Mouse (Mus musculus) embryonic facial prominence, embryonic 13.5 days (tissue): ENCODE measurements around the gene Ttll12. TPM values are rescaled to one million over a fixed set of nuclear protein-coding genes. Genes with fewer than 3 reads are reported as not detected.
A peak's percentile ranks its signal among the peaks of the same experiment; 100 is the strongest.

Experiments
- ATAC-seq: fragments of 200-750 bp; cut with Nextera tagmentation; 2 replicates; pipeline ENCODE4 v1.8.0; 2017; ENCODE audit warnings: low read depth; ENCODE audit not compliant: insufficient number of reproducible peaks, insufficient read depth, low FRiP score, low TSS enrichment
- H3K27ac ChIP-seq: fragments of 300-500 bp; sonication (generic); 2 replicates; pipeline ENCODE4 v1.5.1; 2015; ENCODE audit warnings: moderate library complexity, mild to moderate bottlenecking, inconsistent platforms
- H3K27me3 ChIP-seq: fragments of 300-500 bp; sonication (generic); 2 replicates; pipeline ENCODE4 v1.6.1; 2015; ENCODE audit warnings: mild to moderate bottlenecking, inconsistent platforms
- H3K36me3 ChIP-seq: fragments of 300-500 bp; sonication (generic); 2 replicates; pipeline ENCODE4 v1.6.1; 2015; ENCODE audit warnings: mild to moderate bottlenecking, inconsistent platforms
- H3K4me1 ChIP-seq: fragments of 300-500 bp; sonication (generic); 2 replicates; pipeline ENCODE4 v1.6.1; 2015; ENCODE audit warnings: inconsistent platforms
- H3K4me2 ChIP-seq: fragments of 300-500 bp; sonication (generic); 2 replicates; pipeline ENCODE4 v1.6.1; 2015; ENCODE audit warnings: moderate library complexity, mild to moderate bottlenecking, inconsistent platforms
- H3K4me3 ChIP-seq: fragments of 300-500 bp; sonication (generic); 2 replicates; pipeline ENCODE4 v1.5.1; 2015; ENCODE audit warnings: mild to moderate bottlenecking, inconsistent platforms
- H3K9ac ChIP-seq: fragments of 300-500 bp; sonication (generic); 2 replicates; pipeline ENCODE4 v1.6.1; 2015; ENCODE audit warnings: mild to moderate bottlenecking, inconsistent platforms
- H3K9me3 ChIP-seq: fragments of 300-500 bp; sonication (generic); 2 replicates; pipeline ENCODE4 v1.6.1; 2016; ENCODE audit warnings: inconsistent platforms
- WGBS: fragments of 180-500 bp; shearing (Covaris S2); methylation state at CpG from one replicate; pipeline ENCODE4 v1.1.7; 2015; ENCODE audit warnings: mixed read lengths; 5-methylcytosine and 5-hydroxymethylcytosine counted together
- polyA plus RNA-seq: library from polyadenylated mRNA; unstranded; fragments of >200 nt; fragmentation: Nextera tagmentation; extraction: Ambion mirVana; gene quantifications from 2 replicates; pipeline ENCODE4 v1.2.1, GENCODE M21; 2015

Ttll12 gene
- polyA plus RNA-seq, 1 experiment from 2014 or later: 41.3 TPM

- H3K4me1 ChIP-seq: peaks cover 23% of the 10 kb centered on the region
- H3K27me3 ChIP-seq: 0 out of 2 replicates have a peak, but pooled peaks cover 3% of the 10 kb centered on the region
- WGBS: 44% methylated on average over 5 of the region's 5 CpGs
- ATAC-seq: no peak
- no peak overlapping the region for H3K4me2 ChIP-seq
- H3K9me3 ChIP-seq: no peaks in the 10 kb centered on the region
- H3K36me3 ChIP-seq: no peaks in the 10 kb centered on the region
- H3K27ac ChIP-seq: no peak overlapping the region
- no peak overlapping the region for H3K9ac ChIP-seq
- no peak overlapping the region for H3K4me3 ChIP-seq
These were observed 33.9 kb downstream of the Ttll12 start for GRCm38 (mm10) chr15:83560941-83561477.

GRCm38 (mm10) chr15:83555161-83555974 is 39.6 kb downstream of the Ttll12 start:
- Histone ChIP-seq H3K27me3 (no peaks in the 10 kb centered on the region), H3K4me2 (peak overlapping the region; percentile 78), H3K9me3 (no peaks in the 10 kb centered on the region), H3K4me3 (peak overlapping the region; percentile 87), H3K9ac (peak overlapping the region; percentile 94), H3K4me1 (peaks cover 12% of the 10 kb centered on the region; the same call in 1 of the 2 replicates), H3K36me3 (peaks cover 22% of the 10 kb centered on the region), H3K27ac (peak overlapping the region; percentile 94)
- WGBS: under 1% methylated on average over 70 of the region's 74 CpGs
- peak; percentile 90 for ATAC-seq

GRCm38 (mm10) chr15:83553831-83554230 is 41.1 kb downstream of the Ttll12 start:
- Histone ChIP-seq H3K27me3 (no peaks in the 10 kb centered on the region), H3K4me2 (no peak overlapping the region), H3K9me3 (no peaks in the 10 kb centered on the region), H3K9ac (no peak overlapping the region), H3K36me3 (peaks cover 37% of the 10 kb centered on the region), H3K27ac (no peak overlapping the region), H3K4me1 (peaks cover 12% of the 10 kb centered on the region; the same call in 1 of the 2 replicates), H3K4me3 (no peak overlapping the region)
- ATAC-seq: no peak

GRCm38 (mm10) chr15:83550137-83550536 is 44.8 kb downstream of the Ttll12 start:
- Histone ChIP-seq H3K4me1 (peaks cover 8% of the 10 kb centered on the region; the same call in 1 of the 2 replicates), H3K27me3 (no peaks in the 10 kb centered on the region), H3K4me3 (no peak overlapping the region), H3K9me3 (no peaks in the 10 kb centered on the region), H3K36me3 (peaks cover 72% of the 10 kb centered on the region), H3K4me2 (no peak overlapping the region), H3K27ac (no peak overlapping the region), H3K9ac (no peak overlapping the region)
- no peak for ATAC-seq
- 71% methylated on average over 2 of the region's 2 CpGs for WGBS

- Histone ChIP-seq H3K9me3 (no peaks in the 10 kb centered on the region), H3K27ac (no peak overlapping the region), H3K27me3 (no peaks in the 10 kb centered on the region), H3K4me1 (no peaks in the 10 kb centered on the region), H3K36me3 (peaks cover 67% of the 10 kb centered on the region), H3K4me3 (no peak overlapping the region), H3K9ac (no peak overlapping the region), H3K4me2 (no peak overlapping the region)
- ATAC-seq: no peak
- 91% methylated on average over 8 of the region's 8 CpGs for WGBS
These were observed 47.8 kb downstream of the Ttll12 start for GRCm38 (mm10) chr15:83547144-83547543.

GRCm38 (mm10) chr15:83546029-83546428 is 48.9 kb downstream of the Ttll12 start:
- no peaks in the 10 kb centered on the region for H3K27me3 ChIP-seq
- no peaks in the 10 kb centered on the region for H3K9me3 ChIP-seq
- no peak overlapping the region for H3K4me3 ChIP-seq
- H3K4me1 ChIP-seq: no peaks in the 10 kb centered on the region
- no peak overlapping the region for H3K9ac ChIP-seq
- H3K36me3 ChIP-seq: peaks cover 57% of the 10 kb centered on the region
- no peak for ATAC-seq
- no peak overlapping the region for H3K4me2 ChIP-seq
- no peak overlapping the region for H3K27ac ChIP-seq
- WGBS: 92% methylated on average over 7 of the region's 7 CpGs

- Histone ChIP-seq H3K9me3 (no peaks in the 10 kb centered on the region), H3K4me3 (no peak overlapping the region), H3K4me1 (no peaks in the 10 kb centered on the region; the same call in 1 of the 2 replicates), H3K27me3 (no peaks in the 10 kb centered on the region), H3K4me2 (no peak overlapping the region), H3K27ac (no peak overlapping the region), H3K9ac (no peak overlapping the region), H3K36me3 (peaks cover 15% of the 10 kb centered on the region)
- ATAC-seq: no peak
- WGBS: 73% methylated on average over 9 of the region's 9 CpGs
These were observed 53.2 kb downstream of the Ttll12 start for GRCm38 (mm10) chr15:83541647-83542287.

- Histone ChIP-seq H3K27ac (no peak overlapping the region), H3K4me2 (no peak overlapping the region), H3K9me3 (no peaks in the 10 kb centered on the region), H3K4me3 (no peak overlapping the region), H3K27me3 (no peaks in the 10 kb centered on the region), H3K9ac (no peak overlapping the region), H3K4me1 (no peaks in the 10 kb centered on the region; the same call in 1 of the 2 replicates), H3K36me3 (no peaks in the 10 kb centered on the region)
- 51% methylated on average over 4 of the region's 4 CpGs for WGBS
- no peak for ATAC-seq
These were observed 55.1 kb downstream of the Ttll12 start for GRCm38 (mm10) chr15:83539905-83540304.

GRCm38 (mm10) chr15:83538855-83539254 is 56.1 kb downstream of the Ttll12 start:
- Histone ChIP-seq H3K4me1 (no peaks in the 10 kb centered on the region; the same call in 1 of the 2 replicates), H3K27ac (no peak overlapping the region), H3K36me3 (no peaks in the 10 kb centered on the region), H3K4me2 (no peak overlapping the region), H3K9me3 (no peaks in the 10 kb centered on the region), H3K9ac (no peak overlapping the region), H3K4me3 (no peak overlapping the region), H3K27me3 (no peaks in the 10 kb centered on the region)
- ATAC-seq: no peak
- WGBS: 93% methylated on average over 2 of the region's 2 CpGs

- Histone ChIP-seq H3K4me2 (no peak overlapping the region), H3K36me3 (no peaks in the 10 kb centered on the region), H3K9me3 (no peaks in the 10 kb centered on the region), H3K27me3 (no peaks in the 10 kb centered on the region), H3K9ac (no peak overlapping the region), H3K4me3 (no peak overlapping the region), H3K4me1 (no peaks in the 10 kb centered on the region; the same call in 1 of the 2 replicates), H3K27ac (no peak overlapping the region)
- ATAC-seq: no peak
- 84% methylated on average over 6 of the region's 6 CpGs for WGBS
These were observed 59.1 kb downstream of the Ttll12 start for GRCm38 (mm10) chr15:83535890-83536231.

- 68% methylated on average over 17 of the region's 17 CpGs for WGBS
- 0 out of 2 replicates have a peak overlapping the region, but pooled peaks have one; percentile 44 for H3K9ac ChIP-seq
- no peaks in the 10 kb centered on the region for H3K9me3 ChIP-seq
- no peaks in the 10 kb centered on the region; the same call in 1 of the 2 replicates for H3K4me1 ChIP-seq
- H3K4me3 ChIP-seq: no peak overlapping the region
- no peak overlapping the region for H3K4me2 ChIP-seq
- H3K27ac ChIP-seq: no peak overlapping the region
- no peak for ATAC-seq
- H3K36me3 ChIP-seq: no peaks in the 10 kb centered on the region
- H3K27me3 ChIP-seq: no peaks in the 10 kb centered on the region
These were observed 59.7 kb downstream of the Ttll12 start for GRCm38 (mm10) chr15:83534960-83535889.
